Mouse (Mus musculus) liver, postnatal 0 days (tissue): ENCODE results near the gene Nrxn2.

Source experiments
- CTCF ChIP-seq: sonication (generic); IDR thresholded peaks from 2 replicates; pipeline ENCODE4 v1.5.1; 2016; ENCODE audit warnings: antibody characterized with exemption, low read depth
- EP300 ChIP-seq: IDR thresholded peaks from 2 replicates; pipeline ENCODE4 v1.6.1; 2016; ENCODE audit warnings: antibody characterized with exemption, low read depth, mild to moderate bottlenecking

DNA sequence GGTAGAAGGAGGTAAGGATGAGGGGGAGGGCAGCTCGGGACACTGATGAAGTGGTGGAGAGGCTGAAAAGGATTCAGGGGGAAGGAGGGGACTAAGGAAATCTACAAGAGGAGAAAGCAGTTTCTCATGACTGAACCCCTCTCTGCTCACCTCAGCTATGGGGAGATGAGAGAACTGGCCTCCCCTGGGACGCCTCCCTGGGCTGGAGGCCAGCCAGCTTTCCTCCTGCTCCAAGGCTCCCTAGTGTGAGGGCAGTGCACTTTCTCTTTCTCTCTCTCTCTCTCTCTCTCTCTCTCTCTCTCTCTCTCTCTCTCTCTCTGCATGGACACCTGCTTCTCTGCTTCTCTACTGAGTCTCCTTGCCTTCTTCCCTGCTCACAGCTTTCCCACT is 82.1 kb downstream of the Nrxn2 start:
- TF ChIP-seq CTCF (no peak), EP300 (no peak)
